Mouse (Mus musculus) liver, adult 2 months (tissue): ENCODE measurements around the gene Jak3.

Experiments used
- CTCF ChIP-seq: fragments of 200-500 bp; IDR thresholded peaks from 2 replicates; pipeline ENCODE4 v1.5.1; 2011; ENCODE audit warnings: low read depth, low read length, control low read depth
- POLR2A ChIP-seq: fragments of 200-500 bp; IDR thresholded peaks from 2 replicates; pipeline ENCODE4 v1.6.1; 2011; ENCODE audit warnings: low read length, control low read depth; ENCODE audit not compliant: insufficient read depth; ENCODE audit errors: extremely low read depth

DNA sequence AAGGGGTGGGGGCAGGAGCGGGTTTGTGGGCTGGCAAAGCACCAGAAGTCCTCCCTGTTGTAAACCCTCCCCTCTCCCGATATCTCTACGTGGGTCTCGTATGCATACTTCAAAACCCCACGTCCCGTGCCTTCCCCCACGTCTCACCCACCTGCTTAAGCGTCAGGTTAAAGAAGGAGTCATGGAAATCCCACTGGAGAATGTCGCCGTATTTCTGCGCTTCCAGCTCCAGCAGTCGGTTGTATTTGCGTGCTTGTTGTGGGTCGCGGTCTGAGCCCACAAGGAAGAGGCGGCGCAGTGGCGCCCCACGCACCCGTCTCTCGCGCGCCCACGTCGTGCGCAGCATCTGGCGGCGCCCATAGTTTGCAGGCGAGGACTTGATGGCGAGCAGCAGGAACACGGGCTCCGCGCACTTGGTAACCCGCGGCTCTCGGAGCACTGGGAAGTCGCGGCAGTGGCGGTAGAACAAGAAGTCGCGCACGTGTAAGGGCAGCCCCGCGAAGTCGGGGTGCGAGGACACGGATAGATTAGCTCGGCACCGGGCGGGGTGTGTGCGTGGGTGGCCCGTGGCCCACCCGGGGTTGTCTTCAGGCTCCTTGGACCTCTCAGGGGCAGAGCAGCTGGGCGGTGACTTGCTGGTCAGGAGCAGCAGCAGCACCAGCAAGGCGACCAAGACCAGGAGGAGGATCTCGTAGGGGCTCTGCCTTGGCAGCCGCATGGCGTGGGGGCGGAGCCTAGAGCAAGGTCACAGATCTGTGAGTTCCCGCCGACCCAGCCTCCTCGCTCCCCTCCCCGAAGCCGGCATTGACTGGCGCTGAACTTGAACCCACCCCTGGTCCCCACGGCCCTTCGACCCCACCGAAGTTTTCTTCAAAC, 17.3 kb downstream of the Jak3 start:
- TF ChIP-seq CTCF (no peak), POLR2A (no peak)
